Mouse (Mus musculus): ENCODE measurements around the gene Wdr59. TPM values are rescaled to one million over a fixed set of nuclear protein-coding genes. Genes with fewer than 3 reads are reported as not detected.
"Not testable (repeated sequence)": the region's sequence is repeated elsewhere in the genome, so short reads cannot be mapped to it uniquely, and the experiment has no call there.

Gene Wdr59
- polyA plus RNA-seq, 1 experiment from 2014 or later, result 2.9 TPM

GRCm38 (mm10) chr8:111513446-111513845 is 8.4 kb downstream of the Wdr59 start:
- no peak for ATAC-seq
- H3K4me3 ChIP-seq (ENCODE audit: low read depth, low read length), result no peak overlapping the region
- H3K27me3 ChIP-seq (replicated peaks; ENCODE audit: control insufficient read depth, insufficient read depth, low read length), result no peaks in the 10 kb centered on the region
- H3K9me3 ChIP-seq (replicated peaks; ENCODE audit: control insufficient read depth, low read length), result no peaks in the 10 kb centered on the region
- no peak overlapping the region for H3K9ac ChIP-seq (ENCODE audit: low read length)
- 73% methylated on average over 8 of the region's 8 CpGs for WGBS
- no peak overlapping the region for H3K4me2 ChIP-seq (ENCODE audit: low read length)
- no peaks in the 10 kb centered on the region for H3K36me3 ChIP-seq (ENCODE audit: control insufficient read depth, insufficient read depth, low read length)
- 0 out of 2 replicates have a peak, but pooled peaks cover 2% of the 10 kb centered on the region for H3K4me1 ChIP-seq (ENCODE audit: control insufficient read depth, insufficient read depth, low read length)
- H3K27ac ChIP-seq (ENCODE audit: low read depth, low read length), result no peak overlapping the region
- no peak for DNase-seq (ENCODE audit: low spot score)

GRCm38 (mm10) chr8:111512941-111513340 is 9.0 kb downstream of the Wdr59 start:
- Histone ChIP-seq H3K27ac (ENCODE audit: low read depth, low read length) (no peak overlapping the region), H3K4me2 (ENCODE audit: low read length) (no peak overlapping the region), H3K4me3 (ENCODE audit: low read depth, low read length) (no peak overlapping the region), H3K4me1 (ENCODE audit: control insufficient read depth, insufficient read depth, low read length) (0 out of 2 replicates have a peak, but pooled peaks cover 2% of the 10 kb centered on the region), H3K9ac (ENCODE audit: low read length) (no peak overlapping the region), H3K27me3 (replicated peaks; ENCODE audit: control insufficient read depth, insufficient read depth, low read length) (no peaks in the 10 kb centered on the region), H3K9me3 (replicated peaks; ENCODE audit: control insufficient read depth, low read length) (no peaks in the 10 kb centered on the region), H3K36me3 (ENCODE audit: control insufficient read depth, insufficient read depth, low read length) (no peaks in the 10 kb centered on the region)
- ATAC-seq (no peak), DNase-seq (ENCODE audit: low spot score) (no peak)
- 78% methylated on average over 7 of the region's 7 CpGs for WGBS

- WGBS, result 75% methylated on average over 4 of the region's 4 CpGs
These were observed 11.5 kb downstream of the Wdr59 start for GRCm38 (mm10) chr8:111510401-111510800.

GRCm38 (mm10) chr8:111509278-111509677 is 12.6 kb downstream of the Wdr59 start:
- H3K9ac ChIP-seq (ENCODE audit: low read length), result no peak overlapping the region
- no peaks in the 10 kb centered on the region for H3K9me3 ChIP-seq (replicated peaks; ENCODE audit: control insufficient read depth, low read length)
- ATAC-seq (no peak), DNase-seq (ENCODE audit: low spot score) (no peak)
- H3K27ac ChIP-seq (ENCODE audit: low read depth, low read length), result no peak overlapping the region
- 0 out of 2 replicates have a peak, but pooled peaks cover 2% of the 10 kb centered on the region for H3K4me1 ChIP-seq (ENCODE audit: control insufficient read depth, insufficient read depth, low read length)
- H3K27me3 ChIP-seq (replicated peaks; ENCODE audit: control insufficient read depth, insufficient read depth, low read length), result no peaks in the 10 kb centered on the region
- H3K36me3 ChIP-seq (ENCODE audit: control insufficient read depth, insufficient read depth, low read length), result no peaks in the 10 kb centered on the region; the same call in 1 of the 2 replicates
- H3K4me2 ChIP-seq (ENCODE audit: low read length), result no peak overlapping the region
- H3K4me3 ChIP-seq (ENCODE audit: low read depth, low read length), result no peak overlapping the region
- 89% methylated on average over 11 of the region's 11 CpGs for WGBS

More at GRCm38 (mm10) chr8:111510401-111510800, 11.5 kb downstream of the Wdr59 start:
- H3K36me3 ChIP-seq (ENCODE audit: control insufficient read depth, insufficient read depth, low read length), result no peaks in the 10 kb centered on the region
- no peak overlapping the region for H3K4me3 ChIP-seq (ENCODE audit: low read depth, low read length)
- ATAC-seq, result no peak
- DNase-seq (ENCODE audit: low spot score), result no peak
- no peak overlapping the region for H3K4me2 ChIP-seq (ENCODE audit: low read length)
- H3K9ac ChIP-seq (ENCODE audit: low read length), result no peak overlapping the region
- no peaks in the 10 kb centered on the region for H3K27me3 ChIP-seq (replicated peaks; ENCODE audit: control insufficient read depth, insufficient read depth, low read length)
- 0 out of 2 replicates have a peak, but pooled peaks cover 2% of the 10 kb centered on the region for H3K4me1 ChIP-seq (ENCODE audit: control insufficient read depth, insufficient read depth, low read length)
- no peak overlapping the region for H3K27ac ChIP-seq (ENCODE audit: low read depth, low read length)
- H3K9me3 ChIP-seq (replicated peaks; ENCODE audit: control insufficient read depth, low read length), result no peaks in the 10 kb centered on the region

- no peaks in the 10 kb centered on the region for H3K27me3 ChIP-seq (replicated peaks; ENCODE audit: control insufficient read depth, insufficient read depth, low read length)
- DNase-seq (ENCODE audit: low spot score), result peak; percentile 39
These were observed 13.3 kb downstream of the Wdr59 start for GRCm38 (mm10) chr8:111508566-111508965.

GRCm38 (mm10) chr8:111501724-111502464 is 20.0 kb downstream of the Wdr59 start:
- no peak overlapping the region for H3K9ac ChIP-seq (ENCODE audit: low read length)
- H3K4me1 ChIP-seq (ENCODE audit: control insufficient read depth, insufficient read depth, low read length), result no peaks in the 10 kb centered on the region
- DNase-seq (ENCODE audit: low spot score) (no peak), ATAC-seq (no peak)
- H3K4me3 ChIP-seq (ENCODE audit: low read depth, low read length), result no peak overlapping the region
- H3K27me3 ChIP-seq (replicated peaks; ENCODE audit: control insufficient read depth, insufficient read depth, low read length), result no peaks in the 10 kb centered on the region
- H3K27ac ChIP-seq (ENCODE audit: low read depth, low read length), result no peak overlapping the region
- H3K9me3 ChIP-seq (replicated peaks; ENCODE audit: control insufficient read depth, low read length), result no peaks in the 10 kb centered on the region
- 84% methylated on average over 11 of the region's 11 CpGs for whole genome bisulfite sequencing
- no peak overlapping the region for H3K4me2 ChIP-seq (ENCODE audit: low read length)
- H3K36me3 ChIP-seq (ENCODE audit: control insufficient read depth, insufficient read depth, low read length), result peaks cover 31% of the 10 kb centered on the region

More at GRCm38 (mm10) chr8:111508566-111508965, 13.3 kb downstream of the Wdr59 start:
- no peak for ATAC-seq
- no peak overlapping the region for H3K4me2 ChIP-seq (ENCODE audit: low read length)
- H3K36me3 ChIP-seq (ENCODE audit: control insufficient read depth, insufficient read depth, low read length), result peaks cover 7% of the 10 kb centered on the region; the same call in 1 of the 2 replicates
- H3K9ac ChIP-seq (ENCODE audit: low read length), result no peak overlapping the region
- H3K4me3 ChIP-seq (ENCODE audit: low read depth, low read length), result no peak overlapping the region
- WGBS, result 6% methylated on average over 2 of the region's 2 CpGs
- H3K27ac ChIP-seq (ENCODE audit: low read depth, low read length), result 0 out of 2 replicates have a peak overlapping the region, but pooled peaks have one; percentile 46
- H3K9me3 ChIP-seq (replicated peaks; ENCODE audit: control insufficient read depth, low read length), result no peaks in the 10 kb centered on the region
- H3K4me1 ChIP-seq (ENCODE audit: control insufficient read depth, insufficient read depth, low read length), result 0 out of 2 replicates have a peak, but pooled peaks cover 2% of the 10 kb centered on the region

- H3K27me3 ChIP-seq (replicated peaks; ENCODE audit: control insufficient read depth, insufficient read depth, low read length); H3K4me3 ChIP-seq (ENCODE audit: low read depth, low read length); ATAC-seq; H3K9me3 ChIP-seq (replicated peaks; ENCODE audit: control insufficient read depth, low read length); H3K4me2 ChIP-seq (ENCODE audit: low read length); DNase-seq (ENCODE audit: low spot score); H3K27ac ChIP-seq (ENCODE audit: low read depth, low read length); H3K9ac ChIP-seq (ENCODE audit: low read length); H3K4me1 ChIP-seq (ENCODE audit: control insufficient read depth, insufficient read depth, low read length): not testable (repeated sequence)
- H3K36me3 ChIP-seq (ENCODE audit: control insufficient read depth, insufficient read depth, low read length), result peaks cover 38% of the 10 kb centered on the region
- 89% methylated on average over 4 of the region's 6 CpGs for WGBS
These were observed 23.6 kb downstream of the Wdr59 start for GRCm38 (mm10) chr8:111498249-111498648.

- H3K4me2 ChIP-seq (ENCODE audit: low read length), result no peak overlapping the region
- H3K4me3 ChIP-seq (ENCODE audit: low read depth, low read length), result no peak overlapping the region
- no peaks in the 10 kb centered on the region for H3K9me3 ChIP-seq (replicated peaks; ENCODE audit: control insufficient read depth, low read length)
- no peak overlapping the region for H3K9ac ChIP-seq (ENCODE audit: low read length)
- WGBS, result 93% methylated on average over 7 of the region's 7 CpGs
- H3K36me3 ChIP-seq (ENCODE audit: control insufficient read depth, insufficient read depth, low read length), result peaks cover 35% of the 10 kb centered on the region
- no peak for ATAC-seq
- H3K27ac ChIP-seq (ENCODE audit: low read depth, low read length), result no peak overlapping the region
- no peak for DNase-seq (ENCODE audit: low spot score)
- H3K4me1 ChIP-seq (ENCODE audit: control insufficient read depth, insufficient read depth, low read length), result no peaks in the 10 kb centered on the region
- no peaks in the 10 kb centered on the region for H3K27me3 ChIP-seq (replicated peaks; ENCODE audit: control insufficient read depth, insufficient read depth, low read length)
These were observed 25.6 kb downstream of the Wdr59 start for GRCm38 (mm10) chr8:111496326-111496725.

GRCm38 (mm10) chr8:111493176-111493575 is 28.7 kb downstream of the Wdr59 start:
- DNase-seq (ENCODE audit: low spot score), result no peak
- WGBS, result 96% methylated on average over 3 of the region's 3 CpGs

More at GRCm38 (mm10) chr8:111493176-111493575, 28.7 kb downstream of the Wdr59 start:
- H3K4me2 ChIP-seq (ENCODE audit: low read length), result no peak overlapping the region
- no peaks in the 10 kb centered on the region for H3K27me3 ChIP-seq (replicated peaks; ENCODE audit: control insufficient read depth, insufficient read depth, low read length)
- H3K36me3 ChIP-seq (ENCODE audit: control insufficient read depth, insufficient read depth, low read length), result peaks cover 20% of the 10 kb centered on the region
- H3K27ac ChIP-seq (ENCODE audit: low read depth, low read length), result no peak overlapping the region
- H3K9me3 ChIP-seq (replicated peaks; ENCODE audit: control insufficient read depth, low read length), result no peaks in the 10 kb centered on the region
- no peaks in the 10 kb centered on the region for H3K4me1 ChIP-seq (ENCODE audit: control insufficient read depth, insufficient read depth, low read length)
- no peak overlapping the region for H3K9ac ChIP-seq (ENCODE audit: low read length)
- no peak overlapping the region for H3K4me3 ChIP-seq (ENCODE audit: low read depth, low read length)
- no peak for ATAC-seq
